Mouse (Mus musculus) hindbrain, embryonic 10.5 days (tissue): ENCODE data around the gene Cep128. TPM values are rescaled to one million over a fixed set of nuclear protein-coding genes. Genes with fewer than 3 reads are reported as not detected.

Experiments
- DNase-seq: peaks from one replicate; pipeline ENCODE4 v3.0.0-alpha.2; 2017; ENCODE audit warnings: low spot score
- H3K27ac ChIP-seq: fragments of 300-500 bp; sonication (generic); 2 replicates; pipeline ENCODE4 v1.5.1; 2016; ENCODE audit warnings: mild to moderate bottlenecking, moderate library complexity
- H3K27me3 ChIP-seq: fragments of 300-500 bp; sonication (generic); 2 replicates; pipeline ENCODE4 v1.6.1; 2016; ENCODE audit warnings: mild to moderate bottlenecking; ENCODE audit not compliant: poor library complexity, insufficient read depth, severe bottlenecking
- H3K36me3 ChIP-seq: fragments of 300-500 bp; sonication (generic); 2 replicates; pipeline ENCODE4 v1.6.1; 2016; ENCODE audit warnings: mild to moderate bottlenecking, moderate library complexity
- H3K4me1 ChIP-seq: fragments of 300-500 bp; sonication (generic); replicated peaks from 2 replicates; pipeline ENCODE4 v1.6.1; 2016; ENCODE audit warnings: mild to moderate bottlenecking
- H3K4me3 ChIP-seq: fragments of 300-500 bp; sonication (generic); 2 replicates; pipeline ENCODE4 v1.5.1; 2016; ENCODE audit warnings: mild to moderate bottlenecking, moderate library complexity
- H3K9me3 ChIP-seq: fragments of 300-500 bp; sonication (generic); 2 replicates; pipeline ENCODE4 v1.6.1; 2016; ENCODE audit warnings: mild to moderate bottlenecking, moderate library complexity
- WGBS: fragments of 180-500 bp; shearing (Covaris S2); methylation state at CpG from one replicate; pipeline ENCODE4 v1.1.7; 2016; 5-methylcytosine and 5-hydroxymethylcytosine counted together
- polyA plus RNA-seq: library from polyadenylated mRNA; unstranded; fragments of >200 nt; fragmentation: Nextera tagmentation; extraction: Ambion mirVana; gene quantifications from 2 replicates; pipeline ENCODE4 v1.2.1, GENCODE M21; 2016

The Cep128 gene
- polyA plus RNA-seq, 1 experiment from 2014 or later, result 9.0 TPM

- DNase-seq, result no peak
- H3K27me3 ChIP-seq, result no peaks in the 10 kb centered on the region
- no peak overlapping the region for H3K27ac ChIP-seq
- H3K4me1 ChIP-seq, result no peaks in the 10 kb centered on the region
- WGBS, result 87% methylated on average over 8 of the region's 8 CpGs
- no peaks in the 10 kb centered on the region for H3K36me3 ChIP-seq
- H3K9me3 ChIP-seq, result no peaks in the 10 kb centered on the region
- no peak overlapping the region for H3K4me3 ChIP-seq
Measured at GRCm38 (mm10) chr12:91134740-91135517, 249.3 kb downstream of the Cep128 start.

GRCm38 (mm10) chr12:91115054-91115453 lies 269.2 kb downstream of the Cep128 start:
- H3K27me3 ChIP-seq, result no peaks in the 10 kb centered on the region
- 79% methylated on average over 3 of the region's 3 CpGs for WGBS
- H3K4me1 ChIP-seq, result no peaks in the 10 kb centered on the region
- H3K4me3 ChIP-seq, result no peak overlapping the region
- H3K36me3 ChIP-seq, result no peaks in the 10 kb centered on the region
- H3K27ac ChIP-seq, result no peak overlapping the region
- DNase-seq, result no peak
- H3K9me3 ChIP-seq, result no peaks in the 10 kb centered on the region

GRCm38 (mm10) chr12:91103316-91103715 lies 280.9 kb downstream of the Cep128 start:
- Histone ChIP-seq H3K27me3 (no peaks in the 10 kb centered on the region), H3K9me3 (no peaks in the 10 kb centered on the region), H3K4me3 (no peak overlapping the region), H3K4me1 (peaks cover 13% of the 10 kb centered on the region), H3K27ac (peak overlapping the region; percentile 57; the same call in 1 of the 2 replicates), H3K36me3 (no peaks in the 10 kb centered on the region)
- 52% methylated on average over 4 of the region's 4 CpGs for WGBS
- peak; percentile 6 for DNase-seq

- H3K4me1 ChIP-seq, result peaks cover 5% of the 10 kb centered on the region
- H3K27ac ChIP-seq, result no peak overlapping the region
- no peaks in the 10 kb centered on the region for H3K36me3 ChIP-seq
- WGBS, result 58% methylated on average over 6 of the region's 6 CpGs
- H3K4me3 ChIP-seq, result no peak overlapping the region
- no peak for DNase-seq
- H3K27me3 ChIP-seq, result no peaks in the 10 kb centered on the region
- no peaks in the 10 kb centered on the region for H3K9me3 ChIP-seq
Measured at GRCm38 (mm10) chr12:91097869-91098268, 286.3 kb downstream of the Cep128 start.

GRCm38 (mm10) chr12:91096197-91096596 lies 288.0 kb downstream of the Cep128 start:
- Histone ChIP-seq H3K4me3 (no peak overlapping the region), H3K36me3 (no peaks in the 10 kb centered on the region), H3K4me1 (0 out of 2 replicates have a peak, but pooled peaks cover 4% of the 10 kb centered on the region), H3K27me3 (no peaks in the 10 kb centered on the region), H3K9me3 (no peaks in the 10 kb centered on the region), H3K27ac (no peak overlapping the region)
- DNase-seq, result no peak
- 91% methylated on average over 6 of the region's 6 CpGs for WGBS

GRCm38 (mm10) chr12:91088271-91088670 lies 295.9 kb downstream of the Cep128 start:
- 90% methylated on average over 4 of the region's 4 CpGs for WGBS
- no peak for DNase-seq
- Histone ChIP-seq H3K27ac (no peak overlapping the region), H3K4me3 (no peak overlapping the region), H3K27me3 (no peaks in the 10 kb centered on the region), H3K4me1 (no peaks in the 10 kb centered on the region), H3K9me3 (no peaks in the 10 kb centered on the region), H3K36me3 (no peaks in the 10 kb centered on the region)

- H3K9me3 ChIP-seq, result no peaks in the 10 kb centered on the region
- DNase-seq, result no peak
- H3K36me3 ChIP-seq, result no peaks in the 10 kb centered on the region
- H3K27me3 ChIP-seq, result no peaks in the 10 kb centered on the region
- WGBS, result 92% methylated on average over 9 of the region's 9 CpGs
- no peaks in the 10 kb centered on the region for H3K4me1 ChIP-seq
- H3K27ac ChIP-seq, result no peak overlapping the region
- H3K4me3 ChIP-seq, result no peak overlapping the region
Measured at GRCm38 (mm10) chr12:91085967-91086366, 298.2 kb downstream of the Cep128 start.

GRCm38 (mm10) chr12:91075600-91075999 lies 308.6 kb downstream of the Cep128 start:
- Histone ChIP-seq H3K4me3 (no peak overlapping the region), H3K9me3 (no peaks in the 10 kb centered on the region), H3K27ac (no peak overlapping the region), H3K4me1 (no peaks in the 10 kb centered on the region), H3K36me3 (no peaks in the 10 kb centered on the region), H3K27me3 (no peaks in the 10 kb centered on the region)
- no peak for DNase-seq
- 96% methylated on average over 5 of the region's 5 CpGs for WGBS

GRCm38 (mm10) chr12:91070551-91071045 lies 313.6 kb downstream of the Cep128 start:
- H3K9me3 ChIP-seq, result no peaks in the 10 kb centered on the region
- no peak for DNase-seq
- no peaks in the 10 kb centered on the region for H3K36me3 ChIP-seq
- no peaks in the 10 kb centered on the region for H3K27me3 ChIP-seq
- H3K4me1 ChIP-seq, result peaks cover 8% of the 10 kb centered on the region; the same call in 1 of the 2 replicates
- WGBS, result 92% methylated on average over 2 of the region's 2 CpGs
- no peak overlapping the region for H3K27ac ChIP-seq
- H3K4me3 ChIP-seq, result no peak overlapping the region

GRCm38 (mm10) chr12:91067083-91067441 lies 317.1 kb downstream of the Cep128 start:
- H3K4me3 ChIP-seq, result no peak overlapping the region
- no peaks in the 10 kb centered on the region for H3K27me3 ChIP-seq
- H3K4me1 ChIP-seq, result peaks cover 8% of the 10 kb centered on the region; the same call in 1 of the 2 replicates
- no peak for DNase-seq
- no peak overlapping the region for H3K27ac ChIP-seq
- no peaks in the 10 kb centered on the region for H3K9me3 ChIP-seq
- H3K36me3 ChIP-seq, result no peaks in the 10 kb centered on the region
- WGBS, result 62% methylated on average over 2 of the region's 2 CpGs

- DNase-seq, result no peak
- WGBS, result 54% methylated on average over 5 of the region's 5 CpGs
- H3K4me1 ChIP-seq, result peaks cover 8% of the 10 kb centered on the region; the same call in 1 of the 2 replicates
- H3K27me3 ChIP-seq, result no peaks in the 10 kb centered on the region
- H3K27ac ChIP-seq, result no peak overlapping the region
- no peak overlapping the region for H3K4me3 ChIP-seq
- H3K36me3 ChIP-seq, result no peaks in the 10 kb centered on the region
- no peaks in the 10 kb centered on the region for H3K9me3 ChIP-seq
Measured at GRCm38 (mm10) chr12:91066286-91067082, 317.7 kb downstream of the Cep128 start.

- Histone ChIP-seq H3K4me1 (peaks cover 8% of the 10 kb centered on the region; the same call in 1 of the 2 replicates), H3K27ac (no peak overlapping the region), H3K9me3 (no peaks in the 10 kb centered on the region), H3K4me3 (no peak overlapping the region), H3K27me3 (no peaks in the 10 kb centered on the region), H3K36me3 (no peaks in the 10 kb centered on the region)
- no peak for DNase-seq
- WGBS, result 73% methylated on average over 3 of the region's 3 CpGs
Measured at GRCm38 (mm10) chr12:91065423-91065822, 318.8 kb downstream of the Cep128 start.
